13 mouse cellular contexts compared by ENCODE assay signal in genomic region chr12:8467029-8467924, GRCm38 (mm10). TPM values are rescaled to one million over a fixed set of nuclear protein-coding genes. Genes with fewer than 3 reads are reported as not detected.
DNase-seq lines count a peak whose midpoint lies in the region; ATAC-seq and TF ChIP-seq lines count a peak whose summit lies in the region.
"Had no signal": no experiment of that assay in that cellular context is flagged by ENCODE, and none has a peak within 500 bp of the region (broad histone marks: within the 10 kb centered on the region; RNA-seq: fewer than 3 reads in every experiment).

No protein-coding gene starts in this region.

- no peaks in the 10 kb centered on the region for H3K9me3 ChIP-seq in hindbrain, postnatal 0 days (ENCODE audit: low read length)
- no peaks in the 10 kb centered on the region for H3K9me3 ChIP-seq in hindbrain, embryonic 12.5 days (replicated peaks)
- H3K9me3 ChIP-seq: stomach, embryonic 15.5 days had no signal

- no peak for TF ChIP-seq CTCF in hindbrain, postnatal 0 days (IDR thresholded peaks at IDR 0.05; ENCODE audit: low read depth)
- TF ChIP-seq CTCF in left cerebral cortex, adult 2 months (IDR thresholded peaks at IDR 0.05): no peak

- no peak overlapping the region for H3K4me2 ChIP-seq in hindbrain, postnatal 0 days (ENCODE audit: low read depth, low read length)
- no peak overlapping the region for H3K4me2 ChIP-seq in hindbrain, embryonic 12.5 days (replicated peaks)
- H3K4me2 ChIP-seq: stomach, embryonic 15.5 days had no signal

- WGBS in hindbrain, postnatal 0 days: 57% methylated on average over 12 of the region's 12 CpGs
- WGBS in hindbrain, embryonic 12.5 days: 63% methylated on average over 12 of the region's 12 CpGs

- H3K27me3 ChIP-seq in hindbrain, postnatal 0 days (ENCODE audit: insufficient read depth, low read length): no peaks in the 10 kb centered on the region
- H3K27me3 ChIP-seq in hindbrain, embryonic 12.5 days: peaks cover 4% of the 10 kb centered on the region; the same call in 1 of the 2 replicates
- H3K27me3 ChIP-seq: Patski had no signal

- H3K36me3 ChIP-seq in hindbrain, postnatal 0 days (ENCODE audit: insufficient read depth, low read length): no peaks in the 10 kb centered on the region
- no peaks in the 10 kb centered on the region for H3K36me3 ChIP-seq in hindbrain, embryonic 12.5 days
- H3K36me3 ChIP-seq: stomach, embryonic 15.5 days had no signal

- DNase-seq in hindbrain, postnatal 0 days (ENCODE audit: low spot score): no peak
- peak; percentile 40 for DNase-seq in retina, postnatal 1 day
- DNase-seq in retina, embryonic 14.5 days (ENCODE audit: low spot score): no peak
- DNase-seq in left cerebral cortex, adult 2 months (ENCODE audit: extremely low spot score in 1 of 2, low spot score in 2 of 2): peak; percentile 61 to 69
- DNase-seq in right cerebral cortex, postnatal 25 days: peak; percentile 69
- no peak for DNase-seq in gastrocnemius, postnatal 14 days
- no peak for DNase-seq in gastrocnemius, postnatal 25 days
- DNase-seq: adrenal gland, postnatal 25 days; cerebellum, adult 2 months had no signal

- H3K4me1 ChIP-seq in hindbrain, postnatal 0 days (ENCODE audit: insufficient read depth, low read length): no peaks in the 10 kb centered on the region
- H3K4me1 ChIP-seq in hindbrain, embryonic 12.5 days: peaks cover 9% of the 10 kb centered on the region; the same call in 1 of the 2 replicates

- H3K27ac ChIP-seq in hindbrain, postnatal 0 days: no peak overlapping the region
- H3K27ac ChIP-seq in hindbrain, embryonic 12.5 days: no peak overlapping the region
- peak overlapping the region; percentile 86 for H3K27ac ChIP-seq in left cerebral cortex, adult 2 months
- H3K27ac ChIP-seq: liver, embryonic 14.5 days; stomach, embryonic 15.5 days had no signal

- ATAC-seq in hindbrain, postnatal 0 days: 0 out of 2 replicates have a peak, but pooled peaks have one; percentile 11
- ATAC-seq in hindbrain, embryonic 12.5 days (ENCODE audit: low FRiP score): no peak
- ATAC-seq: Patski had no signal

- no peak overlapping the region for H3K9ac ChIP-seq in hindbrain, postnatal 0 days (replicated peaks; ENCODE audit: low read length)
- no peak overlapping the region for H3K9ac ChIP-seq in hindbrain, embryonic 12.5 days
- H3K9ac ChIP-seq: liver, embryonic 14.5 days; stomach, embryonic 15.5 days had no signal

- intact Hi-C loops in left cerebral cortex, adult 2 months (cut with DNase I): loop anchor here (5.0 kb wide), 1 partner anchor 55 kb away; no protein-coding TSS in a partner anchor
- intact Hi-C loops in gastrocnemius, postnatal 14 days (cut with DNase I; ENCODE audit: low total_unique reads): no loop called here

- H3K4me3 ChIP-seq in hindbrain, postnatal 0 days (ENCODE audit: low read length): no peak overlapping the region
- H3K4me3 ChIP-seq in hindbrain, embryonic 12.5 days: no peak overlapping the region
- H3K4me3 ChIP-seq in left cerebral cortex, adult 2 months: no peak overlapping the region
- H3K4me3 ChIP-seq: stomach, embryonic 15.5 days had no signal

RNA-seq across cellular contexts. Expression of gene Rhob, which starts 32.5 kb away (rescaled TPM):
- total RNA-seq in hindbrain, postnatal 0 days (2014; rRNA removed): 356 and 385 TPM in 2 replicates
- polyA plus RNA-seq in hindbrain, postnatal 0 days (2015; fragmentation: Nextera tagmentation; extraction: Ambion mirVana): 71.4 and 71.7 TPM in 2 replicates
- 75.4 and 78.3 TPM in 2 replicates for polyA plus RNA-seq in hindbrain, embryonic 12.5 days (2016; fragmentation: Nextera tagmentation; extraction: Ambion mirVana)
- 100 to 1,000 TPM; 283 to 310 TPM for total RNA-seq in left cerebral cortex, adult 2 months (2021)
- total RNA-seq in gastrocnemius, postnatal 14 days (2021): 10 to 100 TPM; 59.5 to 96.2 TPM
- 10 to 100 TPM; 42.1 to 43.0 TPM for total RNA-seq in gastrocnemius, postnatal 25 days (2021)

Comparison
In these comparisons a context has a peak if more than half of its experiments do, and no peak if none do; other contexts are left out.
1. DNase-seq: peak in retina, postnatal 1 day (single experiment), left cerebral cortex, adult 2 months (2 of 2) and right cerebral cortex, postnatal 25 days (single experiment); none in hindbrain, postnatal 0 days (single experiment), retina, embryonic 14.5 days (single experiment), gastrocnemius, postnatal 14 days (single experiment) and gastrocnemius, postnatal 25 days (single experiment).